In the genomic region with DNA sequence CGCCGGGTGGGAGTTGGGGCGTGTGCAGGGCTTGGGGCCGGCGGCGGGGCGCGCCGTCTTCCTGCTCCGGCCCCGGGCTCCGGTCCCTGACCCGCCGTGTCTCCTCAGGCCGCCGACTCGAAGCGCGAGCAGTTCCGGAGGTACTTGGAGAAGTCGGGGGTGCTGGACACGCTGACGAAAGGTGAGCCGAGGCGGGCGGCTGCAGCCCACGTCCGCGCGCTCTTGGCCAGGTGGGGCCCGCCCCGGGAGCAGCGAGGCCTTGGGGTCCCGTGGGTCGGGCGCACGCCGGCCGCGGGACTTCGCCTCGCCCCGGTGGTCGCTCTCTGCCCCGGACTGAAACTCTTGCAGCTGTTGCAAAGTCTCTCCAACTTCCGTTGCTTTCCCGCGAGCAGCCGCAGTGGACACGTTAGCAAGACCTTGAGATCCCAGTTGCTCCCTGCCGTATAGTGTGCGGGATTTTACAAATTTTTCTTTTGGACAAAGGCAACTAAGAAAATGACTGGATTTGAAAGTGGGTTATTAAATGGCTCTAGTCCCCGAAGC, we compare ENCODE assay signal across 8 mouse cellular contexts. TPM values are rescaled to one million over a fixed set of nuclear protein-coding genes. Genes with fewer than 3 reads are reported as not detected.
DNase-seq lines count a peak whose midpoint lies in the region; ATAC-seq lines count a peak whose summit lies in the region.

No protein-coding gene starts in this region.

- peak overlapping the region; percentile 85 for H3K9ac ChIP-seq in kidney, embryonic 14.5 days (ENCODE audit: low read depth, low read length)
- H3K9ac ChIP-seq in forebrain, embryonic 15.5 days (replicated peaks) = peak overlapping the region; percentile 77

- H3K4me2 ChIP-seq in kidney, embryonic 14.5 days (replicated peaks; ENCODE audit: low read depth, low read length) = peak overlapping the region; percentile 64
- H3K4me2 ChIP-seq in forebrain, embryonic 15.5 days (replicated peaks) = peak overlapping the region; percentile 91

- no peak; the same call in 1 of the 2 replicates for ATAC-seq in kidney, embryonic 14.5 days (ENCODE audit: low FRiP score, low TSS enrichment)
- ATAC-seq in forebrain, embryonic 15.5 days (replicated peaks) = no peak

- H3K36me3 ChIP-seq in kidney, embryonic 14.5 days (ENCODE audit: control insufficient read depth, insufficient read depth, low read length) = peaks cover 12% of the 10 kb centered on the region; the same call in 1 of the 2 replicates
- H3K36me3 ChIP-seq in forebrain, embryonic 15.5 days = peaks cover 11% of the 10 kb centered on the region; the same call in 1 of the 2 replicates
- H3K36me3 ChIP-seq in macrophage (ENCODE audit: inconsistent target) = peaks cover 12% of the 10 kb centered on the region

- H3K79me2 ChIP-seq in macrophage (ENCODE audit: inconsistent target) = peaks cover 64% of the 10 kb centered on the region

- intact Hi-C loops in left cerebral cortex, postnatal 25 days (cut with DNase I) = no loop called here

- no peak for DNase-seq in kidney, postnatal 10 days
- DNase-seq in NIH3T3 (ENCODE audit: low read depth) = peak; percentile 60
- no peak for DNase-seq in frontal cortex, postnatal 25 days (ENCODE audit: low spot score in 2 of 2)
- no peak for DNase-seq in urinary bladder, postnatal 4 days (ENCODE audit: low spot score in 2 of 2)
- DNase-seq in left cerebral cortex, postnatal 25 days (ENCODE audit: low spot score in 2 of 2) = no peak

- H3K4me3 ChIP-seq in kidney, embryonic 14.5 days (ENCODE audit: low read length) = peak overlapping the region; percentile 86
- H3K4me3 ChIP-seq in forebrain, embryonic 15.5 days = peak overlapping the region; percentile 83
- peak overlapping the region; percentile 34 for H3K4me3 ChIP-seq in macrophage (ENCODE audit: inconsistent target)

- H3K27me3 ChIP-seq in kidney, embryonic 14.5 days (ENCODE audit: control insufficient read depth, insufficient read depth, low read length) = no peaks in the 10 kb centered on the region
- H3K27me3 ChIP-seq in forebrain, embryonic 15.5 days = no peaks in the 10 kb centered on the region

- H3K9me3 ChIP-seq in kidney, embryonic 14.5 days (ENCODE audit: control insufficient read depth, low read length) = no peaks in the 10 kb centered on the region
- no peaks in the 10 kb centered on the region for H3K9me3 ChIP-seq in forebrain, embryonic 15.5 days

- under 1% methylated on average over 53 of the region's 53 CpGs for WGBS in kidney, embryonic 14.5 days
- WGBS in forebrain, embryonic 15.5 days = under 1% methylated on average over 53 of the region's 53 CpGs
- 0% methylated on average over 50 of the region's 53 CpGs for WGBS in macrophage (ENCODE audit: missing documents)

- peak overlapping the region; percentile 77 for H3K27ac ChIP-seq in kidney, embryonic 14.5 days (ENCODE audit: low read depth, low read length)
- H3K27ac ChIP-seq in forebrain, embryonic 15.5 days (replicated peaks) = peak overlapping the region; percentile 67
- no peak overlapping the region for H3K27ac ChIP-seq in macrophage

- H3K4me1 ChIP-seq in kidney, embryonic 14.5 days (ENCODE audit: control insufficient read depth, insufficient read depth, low read length) = peaks cover 9% of the 10 kb centered on the region; the same call in 1 of the 2 replicates
- H3K4me1 ChIP-seq in forebrain, embryonic 15.5 days = peaks cover 18% of the 10 kb centered on the region

RNA-seq across cellular contexts. Expression of gene Mycbp, which starts 0.6 kb away (rescaled TPM):
- 76.5 and 91.2 TPM in 2 replicates for polyA plus RNA-seq in kidney, embryonic 14.5 days (2014; fragmentation: Nextera tagmentation; extraction: Ambion mirVana)
- 32.7 and 37.5 TPM in 2 replicates for polyA plus RNA-seq in forebrain, embryonic 15.5 days (2015; fragmentation: Nextera tagmentation; extraction: Ambion mirVana)
- total RNA-seq in macrophage (2018; cell fraction: chromatin; rRNA removed) = 10 to 100 TPM in 7 of 26 experiments, 1 to 10 TPM in 19; 1.1 to 22.8 (median 5.5) TPM
- total RNA-seq in macrophage (2018; cell fraction: cytosol; rRNA removed) = 1 to 10 TPM; 2.7 to 9.0 (median 5.0) TPM
- total RNA-seq in macrophage (2018; cell fraction: nucleus; rRNA removed) = 10 to 100 TPM in 2 of 26 experiments, 1 to 10 TPM in 24; 1.5 to 32.3 (median 4.6) TPM
- 4.0 to 11.7 TPM (median 6.1 TPM) in 3 replicates for polyA plus RNA-seq in macrophage (2018)
- total RNA-seq in left cerebral cortex, postnatal 25 days (2021) = 10 to 100 TPM; 11.2 to 13.3 TPM

RNA-seq across cellular contexts. Expression of gene Rragc, which starts 12.0 kb away (rescaled TPM):
- polyA plus RNA-seq in kidney, embryonic 14.5 days (2014; fragmentation: Nextera tagmentation; extraction: Ambion mirVana) = 34.8 and 52.2 TPM in 2 replicates
- polyA plus RNA-seq in forebrain, embryonic 15.5 days (2015; fragmentation: Nextera tagmentation; extraction: Ambion mirVana) = 46.4 and 54.8 TPM in 2 replicates
- 100 to 1,000 TPM in 11 of 26 experiments, 10 to 100 TPM in 15; 48.3 to 192 (median 88.2) TPM for total RNA-seq in macrophage (2018; cell fraction: chromatin; rRNA removed)
- total RNA-seq in macrophage (2018; cell fraction: cytosol; rRNA removed) = 100 to 1,000 TPM; 138 to 339 (median 211) TPM
- total RNA-seq in macrophage (2018; cell fraction: nucleus; rRNA removed) = 100 to 1,000 TPM; 124 to 256 (median 151) TPM
- 211 to 323 TPM (median 310 TPM) in 3 replicates for polyA plus RNA-seq in macrophage (2018)
- total RNA-seq in left cerebral cortex, postnatal 25 days (2021) = 10 to 100 TPM; 58.4 to 63.8 TPM

RNA-seq across cellular contexts. Expression of gene 4930535I16Rik, which starts 12.6 kb away (rescaled TPM):
- polyA plus RNA-seq in kidney, embryonic 14.5 days (2014; fragmentation: Nextera tagmentation; extraction: Ambion mirVana) = not detected in 2 replicates
- not detected in 2 replicates for polyA plus RNA-seq in forebrain, embryonic 15.5 days (2015; fragmentation: Nextera tagmentation; extraction: Ambion mirVana)
- total RNA-seq in macrophage (2018; cell fraction: chromatin; rRNA removed) = 1 to 10 TPM in 9 of 26 experiments, not detected in 17; 2.3 to 5.6 (median 3.3) TPM
- total RNA-seq in macrophage (2018; cell fraction: cytosol; rRNA removed) = under 1 TPM in 12 of 26 experiments, not detected in 14; 0.36 to 0.75 (median 0.52) TPM
- total RNA-seq in macrophage (2018; cell fraction: nucleus; rRNA removed) = 1 to 10 TPM in 15 of 26 experiments, not detected in 11; 1.4 to 5.0 (median 2.8) TPM
- not detected in 3 replicates for polyA plus RNA-seq in macrophage (2018)
- total RNA-seq in left cerebral cortex, postnatal 25 days (2021) = not detected

RNA-seq across cellular contexts. Expression of gene 4933427I04Rik, which starts 45.7 kb away (rescaled TPM):
- polyA plus RNA-seq in kidney, embryonic 14.5 days (2014; fragmentation: Nextera tagmentation; extraction: Ambion mirVana) = not detected in 2 replicates
- polyA plus RNA-seq in forebrain, embryonic 15.5 days (2015; fragmentation: Nextera tagmentation; extraction: Ambion mirVana) = 0.08 and 0.24 TPM in 2 replicates
- total RNA-seq in macrophage (2018; cell fraction: chromatin; rRNA removed) = not detected
- not detected for total RNA-seq in macrophage (2018; cell fraction: cytosol; rRNA removed)
- total RNA-seq in macrophage (2018; cell fraction: nucleus; rRNA removed) = not detected
- not detected in 3 replicates for polyA plus RNA-seq in macrophage (2018)
- not detected for total RNA-seq in left cerebral cortex, postnatal 25 days (2021)

Comparison
In these comparisons a context has a peak if more than half of its experiments do, and no peak if none do; other contexts are left out.
1. H3K4me3 ChIP-seq: peak in every context shown above with its lines; median percentile 86 in kidney, embryonic 14.5 days; 83 in forebrain, embryonic 15.5 days; 34 in macrophage.